Mouse (Mus musculus) lung, adult 2 months (tissue): Measurements from ENCODE around the gene Il6ra. TPM values are rescaled to one million over a fixed set of nuclear protein-coding genes. Genes with fewer than 3 reads are reported as not detected.

Experiments used
- DNase-seq: peaks from one replicate; pipeline ENCODE4 v3.0.0; 2022
- H3K4me1 ChIP-seq: fragments of 200-500 bp; 2 replicates; pipeline ENCODE4 v1.6.1; 2011; ENCODE audit warnings: low read length; ENCODE audit not compliant: control insufficient read depth, insufficient read depth
- H3K4me3 ChIP-seq: fragments of 200-500 bp; replicated peaks from 2 replicates; pipeline ENCODE3; 2011; ENCODE audit warnings: low read depth, mild to moderate bottlenecking, control low read depth, low read length; ENCODE audit errors: extremely low read depth
- CTCF ChIP-seq: fragments of 200-500 bp; IDR thresholded peaks from 2 replicates; pipeline ENCODE4 v1.5.1; 2011; ENCODE audit warnings: mild to moderate bottlenecking, low read length, control low read depth; ENCODE audit not compliant: insufficient read depth
- POLR2A ChIP-seq: fragments of 200-500 bp; IDR thresholded peaks from 2 replicates; pipeline ENCODE4 v1.6.1; 2011; ENCODE audit warnings: low read depth, mild to moderate bottlenecking, control low read depth, low read length, borderline replicate concordance; ENCODE audit errors: extremely low read depth
- WGBS: fragments of 180-500 bp; shearing (Covaris S2); methylation state at CpG from one replicate; pipeline ENCODE4 v1.1.7; 2018; 5-methylcytosine and 5-hydroxymethylcytosine counted together
- polyA plus RNA-seq: library from polyadenylated mRNA; depleted of rRNA; stranded (reverse); fragments of >200 nt; gene quantifications from 2 replicates; pipeline ENCODE4 v1.2.3, GENCODE M21; 2012; rRNA removed

The Il6ra gene
- polyA plus RNA-seq, 1 experiment = 19.8 TPM

GRCm38 (mm10) chr3:89818605-89819004 lies 94.4 kb downstream of the Il6ra start:
- no peak for TF ChIP-seq CTCF
- no peak for TF ChIP-seq POLR2A
- no peak for DNase-seq
- Histone ChIP-seq H3K4me1 (peaks cover 2% of the 10 kb centered on the region), H3K4me3 (no peak overlapping the region)
- WGBS = 37% methylated on average over 3 of the region's 3 CpGs

- DNase-seq = peak; percentile 46
- Histone ChIP-seq H3K4me3 (no peak overlapping the region), H3K4me1 (peaks cover 2% of the 10 kb centered on the region)
- 62% methylated on average over 4 of the region's 4 CpGs for WGBS
- TF ChIP-seq CTCF = peak; percentile 82
- TF ChIP-seq POLR2A = no peak
These were observed 95.9 kb downstream of the Il6ra start for GRCm38 (mm10) chr3:89817056-89817455.

Other genes with a start within 250 kb of the Il6ra start
- gene Adar, start 198.2 kb downstream of the Il6ra start, polyA plus RNA-seq = 23.4 and 31.2 TPM in 2 replicates
- gene Chrnb2, start 148.6 kb downstream of the Il6ra start, polyA plus RNA-seq = 0.60 and 0.70 TPM in 2 replicates
- 24.4 and 25.2 TPM in 2 replicates for gene Ube2q1, start 139.6 kb downstream of the Il6ra start, polyA plus RNA-seq
- 15.1 and 16.3 TPM in 2 replicates for gene She, start 81.8 kb downstream of the Il6ra start, polyA plus RNA-seq
- 31.9 and 52.7 TPM in 2 replicates for gene Atp8b2, start 50.3 kb upstream of the Il6ra start, polyA plus RNA-seq
- 30.3 and 42.8 TPM in 2 replicates for gene Hax1, start 85.6 kb upstream of the Il6ra start, polyA plus RNA-seq
- 34.7 and 47.4 TPM in 2 replicates for gene 4933434E20Rik, start 138.4 kb upstream of the Il6ra start, polyA plus RNA-seq
- gene Ubap2l, start 139.4 kb upstream of the Il6ra start, polyA plus RNA-seq = 91.9 and 95.2 TPM in 2 replicates
- gene Tpm3, start 159.5 kb upstream of the Il6ra start, polyA plus RNA-seq = 133 and 219 TPM in 2 replicates
- gene Nup210l, start 190.9 kb upstream of the Il6ra start, polyA plus RNA-seq = 0.40 and 0.58 TPM in 2 replicates